Mouse (Mus musculus): ENCODE results near the gene Tmem140.

- TF ChIP-seq CTCF (IDR thresholded peaks at IDR 0.05; ENCODE audit: low read depth) (no peak), EP300 (IDR thresholded peaks at IDR 0.05; ENCODE audit: low read depth) (no peak)
Measured at GRCm38 (mm10) chr6:34909631-34910345, 46.8 kb downstream of the Tmem140 start.
